Mouse (Mus musculus): ENCODE measurements around the gene Sec1. TPM values are rescaled to one million over a fixed set of nuclear protein-coding genes. Genes with fewer than 3 reads are reported as not detected.
A peak's percentile ranks its signal among the peaks of the same experiment; 100 is the strongest.

Gene Sec1
- total RNA-seq, 2 experiments from 2014 or later: 1.2 to 1.7 TPM

DNA sequence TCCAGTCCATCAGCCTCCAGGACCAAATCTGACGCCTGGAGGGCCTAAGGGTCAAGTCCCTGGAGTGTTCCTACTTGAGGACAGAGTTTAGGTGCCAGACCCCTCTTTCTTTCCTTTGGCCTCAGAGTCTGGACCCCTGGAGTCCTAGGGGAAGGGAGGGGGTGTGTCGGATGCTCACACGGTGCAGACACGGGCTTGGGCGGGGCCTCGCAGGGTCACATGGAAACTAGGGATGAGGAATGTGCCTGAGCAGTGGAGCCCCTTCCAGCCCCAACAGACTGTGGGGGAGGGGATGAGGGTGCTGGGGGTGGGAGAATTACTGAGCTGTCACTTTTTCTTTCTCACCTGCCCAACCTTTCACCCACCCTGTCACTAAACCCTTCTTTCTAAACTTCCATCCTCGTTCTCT is 11.7 kb upstream of the Sec1 start:
- peak; percentile 66 to 79 for DNase-seq (ENCODE audit: low spot score in 2 of 2)

DNA sequence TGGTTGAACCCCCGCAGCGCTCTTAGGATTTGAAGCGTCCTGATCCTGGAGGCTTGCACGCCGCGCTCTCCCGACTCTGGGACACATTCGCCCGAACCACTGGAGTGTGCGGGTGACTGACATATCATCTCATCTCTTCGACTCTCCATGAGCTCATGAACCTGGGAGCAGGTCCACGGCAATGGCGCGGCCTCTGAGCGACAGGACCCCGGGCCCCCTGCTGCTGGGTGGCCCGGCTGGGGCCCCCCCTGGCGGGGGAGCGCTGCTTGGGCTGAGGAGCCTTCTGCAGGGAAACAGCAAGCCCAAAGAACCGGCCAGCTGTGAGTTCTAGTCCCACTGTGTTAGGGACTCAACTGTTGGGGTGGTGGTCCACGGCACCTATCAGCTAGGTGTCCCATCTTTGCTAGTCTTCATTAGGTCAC is 11.3 kb upstream of the Sec1 start:
- no peak for DNase-seq (ENCODE audit: low spot score in 2 of 2)

DNA sequence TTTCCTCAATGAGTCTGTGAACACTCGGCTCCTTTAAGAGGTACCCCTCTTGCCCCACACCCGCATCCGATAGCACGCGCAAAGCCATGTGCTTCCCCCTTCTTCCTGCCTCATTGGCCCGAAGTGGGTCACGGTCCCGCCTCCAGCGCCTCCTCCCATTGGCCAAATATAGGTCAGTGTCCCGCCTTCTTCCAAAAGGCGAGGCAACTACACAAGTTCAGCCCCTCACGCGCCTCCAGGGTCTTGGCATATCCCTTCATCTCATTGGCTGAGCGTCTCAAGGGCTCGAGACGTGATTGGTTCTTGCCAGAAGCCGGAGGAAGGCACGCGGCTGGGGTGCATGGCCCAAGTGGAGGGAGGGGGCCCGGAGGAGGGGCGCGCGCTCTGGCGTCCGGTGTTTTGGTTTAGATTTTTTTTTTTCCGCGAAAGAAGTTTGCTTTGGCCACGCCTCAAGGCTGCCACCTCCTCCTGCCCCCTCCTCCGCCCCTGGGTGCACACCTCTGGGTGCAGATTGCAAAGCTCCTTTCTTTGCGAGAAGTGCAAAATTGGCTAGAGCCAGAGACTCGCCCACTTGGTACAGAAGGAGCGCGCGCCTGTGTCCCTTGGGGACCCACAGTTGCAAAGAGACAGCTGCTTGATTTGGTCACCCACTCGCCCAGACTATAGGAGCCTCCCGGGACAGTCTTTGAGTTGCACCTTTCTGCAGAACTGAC is 10.7 kb upstream of the Sec1 start, which contains the start of gene Dbp:
Gene Dbp (plus strand): TSS at position 359 of the 713 bp plus-strand sequence.
- peak; percentile 99 for DNase-seq (ENCODE audit: low spot score in 2 of 2)

DNA sequence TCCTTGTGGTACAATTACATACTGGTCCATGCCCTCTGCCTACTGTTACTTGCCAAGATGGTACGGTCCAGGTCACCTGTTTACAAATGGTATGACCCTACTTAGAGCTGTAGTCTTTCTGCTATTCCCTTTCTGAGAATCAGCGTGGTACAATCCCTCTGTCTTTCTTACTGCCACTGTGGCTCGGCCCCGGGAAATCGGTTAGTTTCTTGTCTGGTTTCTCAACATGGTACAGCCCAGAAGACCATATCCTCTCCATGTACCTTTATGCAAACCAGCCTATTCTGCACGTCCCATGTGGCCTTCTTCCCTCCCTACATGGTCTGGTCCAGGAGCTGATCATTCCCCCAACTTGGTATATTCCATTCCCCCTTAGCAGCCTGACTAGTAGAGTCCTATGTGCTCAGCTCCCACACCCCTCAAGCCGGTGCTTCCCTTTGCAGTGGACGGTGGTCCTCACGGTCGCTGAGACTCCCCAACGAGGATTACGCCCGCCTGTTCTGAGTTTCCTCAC is 9.9 kb upstream of the Sec1 start:
- peak; percentile 64 to 70 for DNase-seq (ENCODE audit: low spot score in 2 of 2)

DNA sequence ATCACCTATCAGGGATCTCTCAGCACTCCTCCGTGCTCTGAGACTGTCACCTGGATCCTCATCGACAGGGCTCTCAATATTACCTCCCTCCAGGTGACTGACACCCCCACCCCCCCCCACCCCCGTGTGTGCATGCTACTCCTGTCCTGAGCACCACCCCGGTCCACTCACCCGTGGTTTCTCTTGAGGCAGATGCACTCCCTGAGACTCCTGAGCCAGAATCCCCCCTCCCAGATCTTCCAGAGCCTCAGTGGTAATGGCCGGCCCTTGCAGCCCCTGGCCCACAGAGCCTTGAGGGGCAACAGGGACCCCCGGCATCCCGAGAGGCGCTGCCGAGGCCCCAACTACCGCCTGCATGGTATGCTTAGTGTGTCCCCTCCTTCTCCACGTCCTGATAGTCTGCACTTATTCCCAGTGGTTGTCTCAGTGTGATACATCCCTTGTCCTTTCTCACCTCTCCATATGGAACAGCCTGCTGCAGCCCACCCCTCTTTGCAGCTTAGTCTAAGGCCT is 9.4 kb upstream of the Sec1 start:
- no peak for DNase-seq (ENCODE audit: low spot score in 2 of 2)

DNA sequence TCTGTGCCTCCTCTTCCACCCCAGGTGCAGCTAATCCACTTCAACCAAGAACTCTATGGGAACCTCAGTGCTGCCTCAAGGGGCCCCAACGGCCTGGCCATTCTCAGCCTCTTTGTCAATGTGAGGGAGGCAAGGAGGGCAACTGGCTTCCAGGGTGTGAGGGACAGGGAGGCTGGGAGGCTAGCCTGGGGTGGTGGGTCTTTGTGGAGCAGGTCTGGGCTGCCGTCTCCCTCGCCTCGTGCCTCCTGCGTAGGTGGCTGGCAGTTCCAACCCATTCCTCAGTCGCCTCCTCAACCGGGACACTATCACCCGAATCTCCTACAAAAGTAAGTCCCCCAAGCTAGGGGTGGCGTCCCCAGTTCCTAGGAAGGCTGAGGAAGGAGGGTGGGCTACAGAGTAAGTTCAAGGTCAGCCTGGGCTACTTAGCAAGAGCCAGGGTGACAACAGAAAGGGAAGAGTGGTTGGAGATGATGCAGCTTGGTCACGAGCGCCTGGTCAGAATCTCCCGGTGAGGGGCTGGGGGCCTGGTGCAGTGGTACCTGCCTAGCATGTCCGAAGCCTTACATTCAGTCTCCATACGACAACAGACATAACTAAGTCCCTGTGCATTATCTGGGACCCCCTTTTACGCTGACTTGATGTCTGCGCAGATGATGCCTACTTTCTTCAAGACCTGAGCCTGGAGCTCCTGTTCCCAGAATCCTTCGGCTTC is 8.8 kb upstream of the Sec1 start:
- no peak for DNase-seq (ENCODE audit: low spot score in 2 of 2)

DNA sequence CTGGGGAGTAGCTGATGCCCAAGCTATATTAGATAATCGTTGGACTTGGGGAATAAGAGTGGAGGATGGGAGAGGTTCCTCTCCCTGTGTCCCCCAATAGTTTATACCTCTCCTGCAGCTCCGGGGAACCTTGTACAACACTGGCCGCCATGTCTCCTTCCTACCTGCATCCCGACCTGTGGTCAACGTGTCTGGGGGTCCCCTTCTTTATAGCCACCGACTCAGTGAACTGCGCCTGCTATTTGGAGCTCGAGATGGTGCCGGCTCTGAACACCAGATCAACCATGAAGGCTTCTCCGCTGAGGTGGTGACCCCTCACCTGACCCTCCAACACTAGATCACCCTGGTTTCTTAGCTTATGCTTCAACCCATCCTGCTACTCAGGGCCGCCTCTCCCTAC is 8.1 kb upstream of the Sec1 start:
- DNase-seq (ENCODE audit: low spot score in 2 of 2): no peak

DNA sequence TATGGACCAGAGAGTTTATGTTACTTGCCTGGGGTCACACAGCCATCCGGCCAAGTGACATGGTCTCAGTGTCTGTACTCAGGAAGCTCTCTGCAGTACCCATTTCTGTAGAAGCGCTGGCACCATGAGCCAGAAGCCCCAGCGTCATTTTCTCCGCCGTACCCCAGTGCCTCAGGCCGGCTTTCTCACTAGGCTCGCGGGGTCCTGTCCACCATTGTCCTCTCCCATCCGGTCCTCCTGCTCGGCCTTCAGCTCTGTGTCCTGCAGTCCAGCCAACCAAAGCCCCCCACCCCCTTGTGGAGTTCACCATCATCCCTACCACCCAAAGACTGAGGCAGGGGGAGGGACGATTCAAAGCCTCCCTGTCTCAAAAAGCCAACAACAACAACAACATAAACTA is 7.4 kb upstream of the Sec1 start:
- DNase-seq (ENCODE audit: low spot score in 2 of 2): no peak

DNA sequence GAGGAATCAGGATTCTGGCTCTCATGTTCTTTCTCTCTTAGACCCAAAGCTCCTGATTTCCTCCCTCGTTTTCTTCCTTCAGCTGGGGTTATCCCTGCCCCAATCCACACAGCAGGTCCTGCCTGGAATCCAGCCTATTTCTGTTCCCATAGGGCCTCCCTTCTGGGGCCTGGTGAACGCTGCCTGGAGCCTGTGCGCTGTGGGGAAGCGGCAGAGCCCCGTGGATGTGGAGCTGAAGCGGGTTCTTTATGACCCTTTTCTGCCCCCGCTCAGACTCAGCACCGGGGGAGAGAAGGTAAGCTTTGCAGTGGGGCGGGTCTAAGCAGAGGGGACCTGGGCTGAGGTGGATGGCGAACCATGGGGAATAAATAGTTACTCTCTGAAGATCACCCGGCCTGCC is 6.9 kb upstream of the Sec1 start:
- DNase-seq (ENCODE audit: low spot score in 2 of 2): no peak

DNA sequence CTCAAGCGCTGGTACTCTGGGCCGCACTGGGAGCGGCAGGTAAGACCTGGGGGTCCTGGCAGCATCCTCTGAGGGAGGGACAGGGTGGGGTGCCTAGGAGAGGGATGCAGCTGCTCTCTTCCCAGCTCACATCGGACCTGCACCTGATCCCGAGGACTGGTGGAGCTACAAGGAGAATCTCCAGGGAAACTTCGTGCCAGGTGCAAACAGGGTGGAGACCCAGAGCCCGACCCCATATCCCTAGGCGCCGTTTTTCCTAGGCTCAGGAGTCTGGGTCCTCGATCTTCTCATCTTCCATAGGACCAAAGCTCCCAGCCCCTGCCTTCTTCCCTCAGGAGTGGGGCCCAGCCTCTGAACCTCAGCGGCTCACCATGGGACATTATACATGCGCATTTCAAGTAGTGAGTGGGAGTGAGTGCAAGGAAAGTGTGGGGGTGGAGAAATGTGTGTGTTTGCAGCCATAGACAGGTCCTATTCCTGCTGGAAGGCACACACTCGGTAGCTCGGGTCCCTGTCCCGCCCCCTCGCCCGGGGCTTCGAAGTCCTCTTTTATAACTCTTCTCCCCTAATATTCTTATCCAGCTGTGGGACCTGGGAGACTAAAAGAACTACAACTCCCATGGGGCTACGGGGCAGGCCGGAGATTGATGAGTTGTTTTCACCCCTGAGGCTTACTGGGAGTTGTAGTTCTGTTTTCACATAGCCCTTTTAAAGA is 6.3 kb upstream of the Sec1 start:
- DNase-seq (ENCODE audit: low spot score in 2 of 2): peak; percentile 74 to 86

DNA sequence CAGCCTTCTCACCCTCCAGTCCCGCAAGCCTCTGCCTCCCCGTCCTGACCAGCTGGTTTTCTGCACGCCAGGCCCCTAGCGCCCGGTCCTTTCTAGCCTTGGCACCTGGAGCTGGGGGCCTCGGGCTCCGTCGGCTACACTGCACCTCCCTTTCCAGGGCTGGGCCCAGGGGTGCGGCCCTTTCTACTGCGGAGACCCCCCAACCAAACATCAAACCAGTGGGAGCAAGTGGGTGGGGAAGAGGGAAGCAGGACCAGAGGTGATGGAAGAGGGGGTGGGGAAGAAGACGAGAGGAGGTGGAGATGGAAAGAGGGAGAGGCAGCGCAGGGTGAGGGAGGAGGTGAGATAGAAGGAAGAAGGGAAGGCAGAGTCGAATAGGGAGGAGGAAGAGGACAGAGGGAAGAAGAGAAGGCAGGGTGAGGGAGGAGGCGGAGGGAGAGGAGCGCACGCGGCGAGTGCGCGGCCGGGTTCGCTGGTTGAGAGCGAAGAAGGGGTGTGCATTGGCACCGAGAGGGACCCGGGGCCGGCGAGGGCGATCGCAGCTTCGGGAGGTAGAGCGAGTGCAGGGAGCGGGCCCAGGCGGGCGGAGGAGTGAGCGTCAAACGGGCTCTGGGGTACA is 5.4 kb upstream of the Sec1 start, which contains the start of gene Car11:
Gene Car11 (plus strand): TSS at position 321 of the 619 bp plus-strand sequence.
- peak in 1 of 2 experiments; percentile 71 for DNase-seq (ENCODE audit: low spot score in 2 of 2)

DNA sequence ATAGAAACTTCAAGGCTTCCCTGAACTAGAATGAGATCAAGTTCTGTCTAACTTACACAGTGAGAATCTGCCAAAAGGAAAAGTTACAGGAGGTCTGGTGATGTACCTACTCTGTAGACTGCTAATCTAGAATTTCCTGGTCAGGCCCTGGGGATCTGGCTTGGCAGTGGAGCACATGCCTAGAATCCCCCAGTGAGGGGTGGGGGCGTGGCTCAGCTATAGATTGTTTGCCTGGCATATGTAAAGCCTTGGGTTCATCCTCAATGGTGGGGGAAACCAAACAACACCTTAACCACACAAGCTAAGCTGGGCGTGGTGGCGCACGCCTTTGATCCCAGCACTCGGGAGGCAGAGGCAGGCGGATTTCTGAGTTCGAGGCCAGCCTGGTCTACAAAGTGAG is 3.7 kb upstream of the Sec1 start:
- no peak for DNase-seq (ENCODE audit: low spot score in 2 of 2)

DNA sequence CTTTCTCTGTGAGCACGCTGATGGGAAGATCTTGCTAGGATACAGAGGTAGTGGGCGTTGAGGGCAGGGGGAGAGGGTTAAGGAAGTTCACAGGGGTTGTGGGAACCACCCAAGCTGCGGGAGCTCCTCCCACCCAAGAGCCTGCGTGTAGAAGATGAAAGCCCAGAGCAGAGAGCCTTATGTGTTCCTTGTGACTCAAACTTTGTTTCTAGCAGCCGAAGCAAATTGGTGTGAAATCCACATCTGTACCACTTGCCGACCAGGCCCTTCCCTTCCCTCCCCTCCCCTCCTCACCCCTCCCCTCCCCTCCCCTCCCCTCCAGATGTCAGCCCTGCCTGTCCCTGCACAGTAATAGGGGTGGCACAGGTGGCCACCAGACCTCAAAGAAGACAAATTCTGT is 896 bp upstream of the Sec1 start:
- no peak for DNase-seq (ENCODE audit: low spot score in 2 of 2)

DNA sequence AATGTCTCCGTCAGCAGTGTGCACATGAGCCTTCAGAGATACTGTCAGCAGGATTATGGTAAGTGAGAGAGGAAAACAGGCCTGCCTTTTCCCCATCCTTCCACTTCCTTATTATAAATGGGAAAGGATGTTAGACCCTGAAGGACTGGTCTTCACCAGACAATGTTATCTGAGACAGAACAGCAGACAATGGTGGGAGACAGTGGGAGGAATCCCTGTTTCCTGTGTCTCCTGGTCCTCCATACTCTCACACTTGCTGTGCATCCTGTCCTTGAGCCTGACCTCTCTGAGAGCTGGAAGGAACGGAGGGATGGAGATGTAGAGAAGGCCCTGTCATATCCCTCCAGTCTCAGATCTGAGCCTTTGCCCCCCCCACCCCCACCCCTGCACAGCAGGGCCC is 1.8 kb downstream of the Sec1 start:
- no peak for DNase-seq (ENCODE audit: low spot score in 2 of 2)

DNA sequence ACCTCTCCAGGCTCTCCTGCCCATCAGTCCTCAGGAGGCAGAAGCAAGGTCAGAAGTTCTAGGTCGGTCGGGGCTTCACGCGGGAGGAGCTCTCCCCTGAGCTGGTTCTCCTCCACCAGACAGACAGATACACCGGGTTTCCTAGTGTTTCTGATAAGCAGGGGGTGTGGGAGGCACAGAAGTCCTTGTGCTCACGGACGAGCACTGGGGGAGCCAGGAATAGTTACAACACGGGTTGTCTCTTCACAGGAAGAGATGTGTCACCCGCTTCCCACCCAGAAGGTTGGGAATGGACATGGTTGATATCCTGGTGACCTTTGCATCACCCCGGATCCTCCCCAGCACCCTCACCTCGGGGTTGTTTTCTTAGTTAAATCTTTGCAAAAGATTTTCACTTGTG is 4.4 kb downstream of the Sec1 start:
- DNase-seq (ENCODE audit: low spot score in 2 of 2): no peak

DNA sequence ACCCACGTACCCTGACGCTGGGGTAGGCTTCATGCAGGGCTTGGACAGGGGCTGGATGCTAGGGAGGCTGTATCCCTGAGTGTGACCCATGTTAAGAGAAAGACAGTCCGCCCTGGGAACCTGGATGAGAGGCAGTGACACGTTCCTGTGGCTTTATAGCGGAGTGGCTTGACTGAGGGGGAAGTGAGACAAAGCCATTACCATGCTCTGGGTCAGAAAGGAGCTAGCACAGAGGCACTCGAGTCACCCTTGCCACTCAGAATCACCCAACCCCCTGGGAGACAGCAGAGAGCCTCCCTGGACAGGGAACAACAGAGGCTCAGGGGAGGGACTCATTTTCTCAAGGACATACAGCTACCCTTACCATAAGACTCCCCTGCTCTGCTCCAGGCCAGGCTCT is 5.1 kb downstream of the Sec1 start:
- DNase-seq (ENCODE audit: low spot score in 2 of 2): no peak

DNA sequence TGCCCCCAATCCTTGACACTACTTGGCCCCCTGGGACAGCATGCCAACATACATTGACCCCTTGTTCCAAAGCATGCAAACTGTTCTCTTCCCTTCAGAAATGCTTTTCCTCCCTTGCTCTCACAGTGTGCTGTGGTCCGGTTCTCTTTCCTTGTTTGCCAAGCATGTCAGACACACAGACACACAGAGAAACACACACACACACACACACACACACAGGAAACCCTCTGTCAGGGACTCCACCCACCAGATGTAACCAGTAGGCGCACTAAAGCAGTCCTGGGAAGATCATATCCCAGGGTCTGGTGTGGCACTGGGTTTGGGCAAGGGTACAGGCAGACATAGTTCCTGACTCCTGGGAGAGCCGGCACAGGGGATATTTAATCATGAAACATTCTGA is 7.4 kb downstream of the Sec1 start:
- DNase-seq (ENCODE audit: low spot score in 2 of 2): no peak

DNA sequence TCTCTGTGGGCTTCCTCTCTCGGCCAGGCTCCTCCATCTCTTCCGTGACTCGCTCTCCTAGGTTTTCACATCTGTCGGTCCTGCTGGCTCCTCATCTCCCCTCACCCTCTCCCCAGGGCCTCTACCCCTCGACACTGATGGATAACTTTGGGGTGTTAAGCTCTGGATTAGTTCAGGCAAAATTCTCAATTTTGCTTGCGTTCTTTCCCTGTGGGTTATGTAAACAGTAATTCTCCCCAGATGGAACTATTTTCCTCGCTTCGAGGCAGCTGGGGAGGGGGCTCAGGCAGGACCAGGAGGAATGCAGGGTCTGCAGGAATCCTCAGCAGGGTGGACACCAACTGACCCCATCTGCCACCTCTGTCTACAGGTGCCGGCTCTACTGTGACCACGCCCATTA is 8.4 kb downstream of the Sec1 start:
- no peak for DNase-seq (ENCODE audit: low spot score in 2 of 2)

DNA sequence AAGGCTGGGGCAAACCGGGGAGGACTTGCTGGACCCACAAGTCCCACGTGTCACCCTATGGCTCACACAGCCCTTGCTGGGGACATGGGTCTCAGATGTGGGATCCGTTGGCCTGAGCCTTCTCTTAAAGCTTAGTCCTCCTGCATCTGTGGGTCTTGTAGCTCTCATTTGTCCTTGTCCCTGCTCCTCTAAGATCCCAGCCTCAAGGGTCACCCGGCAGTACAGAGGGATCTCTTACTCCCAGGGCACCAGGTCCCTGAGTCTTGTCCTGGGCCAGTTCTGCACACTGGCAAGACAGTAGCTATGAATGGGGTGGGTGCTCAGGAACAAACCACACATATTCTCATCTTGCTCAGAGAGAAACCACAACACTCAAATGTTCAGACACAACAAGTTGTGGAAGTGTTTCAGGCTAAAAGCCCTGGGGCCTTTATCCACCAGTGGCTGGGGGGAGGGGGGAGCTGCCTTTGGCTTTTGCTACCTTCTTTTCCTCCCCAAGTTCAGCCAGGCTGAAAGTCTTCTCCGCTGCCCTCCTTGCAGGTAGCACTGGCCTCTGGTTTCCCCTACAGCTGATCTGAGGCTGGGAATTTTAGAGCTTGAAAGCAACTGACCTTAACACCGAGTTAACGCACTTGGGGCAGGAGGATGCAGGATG is 10.7 kb downstream of the Sec1 start, which contains the start of gene Ntn5:
Gene Ntn5 (plus strand): TSS at position 627 of the 655 bp plus-strand sequence.
- DNase-seq (ENCODE audit: low spot score in 2 of 2): no peak
